Mouse (Mus musculus) kidney, postnatal 36 days (tissue): ENCODE measurements at regions not wholly inside any gene's neighbourhood (a gene's known extent, or its start where the extent isn't known, plus 50 kb on each side); places are given as distances from the start of the nearest gene placed in this dataset.

Source experiments
- DNase-seq, 2 experiments: peaks; one replicate each; pipeline ENCODE4 v3.0.0; 2021 to 2022; ENCODE audit warnings: mixed read lengths in 2 of 2

DNA sequence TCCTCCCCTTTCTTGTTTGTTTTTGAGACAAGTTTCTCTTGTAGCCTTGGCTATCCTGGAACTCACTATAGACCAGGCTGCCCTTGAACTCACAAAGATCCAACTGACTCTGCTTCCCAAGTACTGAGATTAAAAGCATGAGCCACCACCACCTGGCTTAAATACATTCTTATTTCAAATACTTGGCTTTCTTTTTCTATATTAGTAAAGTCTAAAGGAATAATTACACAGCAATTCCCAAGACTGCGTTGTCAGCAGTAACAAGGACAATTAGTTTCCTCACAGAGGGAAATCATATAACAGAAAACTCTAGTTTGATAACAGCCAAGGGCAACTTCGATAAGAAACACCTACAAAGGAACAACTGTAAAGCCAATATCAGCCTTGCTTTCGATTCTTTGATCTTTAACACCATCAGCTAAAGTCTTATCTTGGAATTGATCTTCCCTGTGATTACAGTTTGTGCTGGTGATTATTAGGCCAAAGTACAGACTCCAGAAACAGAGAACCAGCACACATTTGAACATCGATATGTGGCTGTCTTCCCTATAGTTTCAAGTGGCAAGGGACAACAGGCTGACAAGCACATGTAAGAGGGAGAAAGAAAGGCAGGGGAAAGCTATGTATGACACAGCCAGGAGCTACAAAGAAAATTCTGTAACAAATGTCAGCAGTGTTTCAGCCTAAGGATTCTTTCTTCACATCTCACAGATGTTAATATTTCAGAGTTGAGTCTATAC, 76.0 kb upstream of the Malrd1 start:
- no peak for DNase-seq

DNA sequence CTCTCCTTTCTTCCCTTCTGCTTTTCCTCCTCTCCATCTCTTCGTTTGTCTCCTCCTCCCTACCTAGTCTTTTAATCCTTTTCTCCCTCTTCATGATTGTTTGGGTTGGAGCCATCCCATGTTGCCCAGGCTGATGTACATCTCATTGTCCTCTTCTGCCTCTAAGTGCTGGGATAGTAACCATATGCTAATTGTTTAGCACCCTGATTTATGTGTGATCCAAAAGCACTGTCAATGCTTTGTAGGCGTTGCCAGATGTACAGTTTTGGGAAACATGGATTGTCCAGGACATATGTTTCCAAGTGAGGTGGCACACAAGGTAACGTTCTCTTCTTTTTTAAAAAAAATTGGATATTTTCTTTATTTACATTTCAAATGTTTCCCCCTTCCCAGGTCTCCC, 74.5 kb upstream of the Malrd1 start:
- no peak for DNase-seq

DNA sequence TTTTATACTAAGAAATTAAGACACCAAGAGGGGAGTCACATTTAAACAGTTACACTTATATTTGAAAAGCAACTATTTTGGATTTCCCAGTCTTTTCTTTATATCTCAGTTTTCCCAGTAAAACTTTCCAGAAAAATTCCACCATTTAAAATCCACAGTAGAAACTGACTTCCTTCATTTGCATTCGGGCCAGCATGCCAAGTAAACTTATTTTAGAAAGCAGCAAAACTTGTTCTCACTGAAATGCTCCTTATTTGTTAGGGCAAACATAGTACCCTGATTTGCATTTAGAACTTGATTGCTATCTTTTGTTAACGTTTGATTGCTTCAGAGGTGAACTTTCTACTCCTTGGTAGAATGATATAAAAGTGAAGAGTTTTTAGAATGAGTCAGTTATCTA, 56.9 kb upstream of the Malrd1 start:
- peak in 1 of 2 experiments; percentile 4 for DNase-seq
